Mouse (Mus musculus) gastrocnemius, postnatal 25 days (tissue): ENCODE measurements around the gene Magi2. TPM values are rescaled to one million over a fixed set of nuclear protein-coding genes. Genes with fewer than 3 reads are reported as not detected.

Source experiments
- DNase-seq: peaks from one replicate; pipeline ENCODE4 v3.0.0; 2022
- total RNA-seq, 2 experiments: library from RNA; stranded (reverse); gene quantifications; 1 replicate in 1 of 2; 2 replicates in 1 of 2; pipeline ENCODE4 v1.2.3; 2021

Gene Magi2
- total RNA-seq, 2 experiments from 2014 or later: 1.6 to 2.0 TPM

- no peak for DNase-seq
These were observed 848.0 kb downstream of the Magi2 start for GRCm38 (mm10) chr5:20074867-20075266.

DNA sequence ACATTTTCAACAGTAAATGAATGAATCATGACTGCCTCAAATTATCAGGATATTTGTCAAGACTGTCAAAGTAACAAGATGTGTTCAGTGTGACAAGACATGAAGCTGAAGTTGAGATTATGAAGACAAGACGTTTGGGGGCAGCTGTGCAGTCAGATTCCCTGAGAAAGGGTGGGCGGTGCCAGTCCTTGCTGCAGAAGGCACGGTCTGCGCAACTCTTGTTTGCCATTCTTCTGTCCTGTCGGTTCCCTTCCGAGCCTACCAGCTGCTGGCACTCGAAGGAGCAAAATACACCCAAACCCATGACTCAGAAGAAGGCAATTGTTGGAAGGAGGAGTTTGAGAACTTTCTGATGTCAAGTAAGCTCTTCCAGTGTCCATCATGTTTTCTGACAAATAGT, 852.1 kb downstream of the Magi2 start:
- no peak for DNase-seq

- DNase-seq: no peak
These were observed 853.9 kb downstream of the Magi2 start for GRCm38 (mm10) chr5:20080605-20081309.

DNA sequence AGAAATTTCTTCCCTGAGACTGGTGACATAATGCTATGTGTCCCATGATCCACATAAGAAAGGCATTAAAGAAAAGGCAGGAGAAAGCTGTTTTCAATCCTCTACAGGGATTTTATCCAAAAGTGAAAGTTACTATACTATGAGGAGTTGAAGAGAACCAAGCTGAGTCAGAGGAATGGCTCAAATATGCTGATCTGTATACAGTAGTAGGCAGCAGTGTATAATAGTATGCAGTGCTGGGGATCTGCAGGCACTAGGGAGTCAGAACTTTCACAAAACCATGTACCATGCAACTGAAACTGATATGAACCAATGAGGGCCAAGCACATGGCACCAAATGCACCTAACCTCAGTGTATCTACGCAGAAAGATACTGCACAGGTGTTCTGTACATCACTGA, 855.5 kb downstream of the Magi2 start:
- DNase-seq: no peak

- no peak for DNase-seq
These were observed 860.2 kb downstream of the Magi2 start for GRCm38 (mm10) chr5:20087083-20087482.

- DNase-seq: no peak
These were observed 877.0 kb downstream of the Magi2 start for GRCm38 (mm10) chr5:20103869-20104268.

DNA sequence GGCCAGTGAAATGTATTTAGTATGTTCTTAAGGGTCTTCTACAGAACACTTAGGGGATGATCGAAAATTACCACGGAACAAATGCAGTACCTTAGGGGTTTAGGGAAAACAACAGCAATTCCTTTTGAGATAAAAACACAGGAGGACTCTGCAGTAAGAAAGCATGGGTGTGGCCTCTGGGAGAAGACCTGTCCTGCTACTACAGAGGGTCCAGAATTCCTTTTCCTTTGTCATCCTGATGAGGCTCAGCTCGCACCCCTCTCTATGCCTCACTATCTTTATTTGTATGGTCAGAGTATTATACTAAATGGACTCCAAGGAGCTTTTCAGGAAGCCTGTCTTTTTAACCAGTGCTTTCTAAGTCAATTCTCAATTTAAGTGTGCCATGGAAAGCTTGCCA, 877.7 kb downstream of the Magi2 start:
- no peak for DNase-seq

DNA sequence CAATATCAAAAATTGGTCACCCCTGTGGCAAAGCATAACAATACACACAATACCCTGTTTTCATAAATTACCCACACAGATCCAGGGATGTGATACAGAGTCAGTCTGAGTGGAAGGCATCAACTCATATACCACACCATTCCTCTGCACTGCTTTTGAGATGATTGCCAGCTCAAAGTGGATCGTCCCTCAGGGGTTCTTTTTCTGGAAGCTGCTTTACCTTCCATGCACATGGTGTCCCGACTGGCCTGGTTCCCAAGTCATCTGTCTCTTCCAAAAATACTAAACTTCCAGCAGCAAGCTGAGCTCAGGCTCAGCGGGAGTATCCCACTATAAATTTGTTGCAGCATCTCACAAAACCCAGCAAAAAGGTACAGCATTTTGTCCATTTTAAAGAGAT, 882.7 kb downstream of the Magi2 start:
- DNase-seq: no peak

- no peak for DNase-seq
These were observed 890.3 kb downstream of the Magi2 start for GRCm38 (mm10) chr5:20117156-20117555.

- DNase-seq: no peak
These were observed 913.4 kb downstream of the Magi2 start for GRCm38 (mm10) chr5:20140235-20140634.

DNA sequence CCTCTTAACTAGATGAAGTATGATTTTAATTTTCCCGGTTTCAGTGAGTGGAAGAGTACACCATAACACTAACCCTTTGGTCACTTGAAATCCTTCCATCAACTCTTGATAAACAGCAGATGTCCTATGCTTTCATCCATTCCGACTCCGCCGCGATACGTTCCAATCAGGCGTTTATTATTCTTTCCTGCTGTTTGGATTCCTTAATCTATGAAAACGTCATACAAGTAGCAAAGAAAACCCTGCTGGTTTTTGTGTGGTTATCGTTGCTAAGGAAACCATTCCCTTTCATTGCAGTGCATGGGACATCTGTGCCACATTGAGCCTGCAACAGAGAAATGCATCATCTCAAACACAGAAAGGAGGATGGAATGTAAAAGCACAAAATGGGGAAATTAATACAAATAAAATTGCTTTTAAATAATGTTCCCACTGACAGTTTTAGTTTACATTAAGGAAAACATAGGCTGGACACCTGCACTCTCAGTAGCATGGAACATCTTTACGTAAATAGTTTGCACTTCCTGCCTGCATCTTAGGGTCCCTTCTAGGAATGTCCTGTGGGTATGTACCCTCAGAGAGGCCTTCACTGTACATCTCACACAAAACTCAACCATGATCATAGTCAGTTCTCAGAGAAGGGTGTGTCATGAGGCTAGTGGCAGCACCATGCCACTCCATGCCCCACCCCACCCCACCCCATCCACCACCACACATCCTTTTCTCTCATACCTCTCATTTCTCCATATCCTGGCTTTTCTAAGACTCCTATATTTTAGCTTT, 914.0 kb downstream of the Magi2 start:
- DNase-seq: no peak

DNA sequence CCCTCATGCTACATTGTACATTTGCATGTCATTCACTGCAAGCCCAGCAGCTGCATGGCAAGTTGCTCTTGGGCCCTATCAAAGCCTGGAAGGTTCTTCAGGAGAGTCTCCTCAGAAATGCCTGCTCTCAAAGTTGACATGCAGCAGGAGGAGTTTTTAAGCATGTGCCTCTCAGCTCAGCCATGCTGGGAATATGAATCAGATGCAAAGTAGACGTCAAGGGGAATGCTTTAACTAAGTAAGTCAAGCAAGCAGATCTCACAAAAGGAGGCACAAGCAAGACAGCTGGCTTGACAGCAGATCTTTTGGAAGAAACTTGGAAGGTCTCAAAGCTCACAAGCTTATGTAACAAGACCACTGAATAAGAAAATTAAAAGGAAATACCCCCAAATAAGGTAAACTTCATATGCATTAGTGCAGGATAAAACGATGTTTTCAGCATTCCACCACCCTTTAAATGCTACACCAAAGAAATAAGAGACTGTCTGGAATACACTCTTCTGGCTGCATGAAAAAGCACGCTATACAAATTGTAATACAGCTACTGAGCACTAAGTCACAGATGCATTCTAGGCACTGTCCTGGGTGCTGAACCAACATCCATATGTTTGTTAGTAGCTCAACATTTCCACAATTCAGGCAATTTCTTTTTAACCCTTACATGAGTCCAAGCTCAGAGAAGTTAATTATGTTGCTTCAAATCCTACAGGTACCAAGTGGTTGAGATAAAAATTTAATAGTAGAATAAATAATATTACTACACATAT, 926.7 kb downstream of the Magi2 start:
- no peak for DNase-seq

DNA sequence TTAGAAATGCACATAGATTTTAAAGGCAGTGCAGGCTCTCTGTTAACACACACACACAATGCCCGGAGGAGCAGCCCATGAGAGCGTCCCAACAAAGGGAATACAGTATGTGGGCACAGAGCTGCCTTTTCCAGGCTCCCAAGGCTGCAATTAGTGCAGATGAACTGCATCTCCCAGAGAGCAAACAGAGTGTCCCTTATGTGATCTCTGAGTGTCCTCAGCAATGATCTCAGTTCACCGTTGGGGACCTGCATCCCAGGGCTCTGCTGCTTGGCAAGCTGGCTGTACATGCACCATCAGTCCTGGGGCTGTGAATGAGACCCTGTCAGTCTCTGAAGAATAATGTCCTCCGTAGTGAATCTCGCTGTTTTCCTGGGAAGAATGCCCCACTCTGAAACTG, 969.9 kb downstream of the Magi2 start:
- DNase-seq: no peak

GRCm38 (mm10) chr5:20197395-20197794, 970.6 kb downstream of the Magi2 start:
- DNase-seq: no peak

DNA sequence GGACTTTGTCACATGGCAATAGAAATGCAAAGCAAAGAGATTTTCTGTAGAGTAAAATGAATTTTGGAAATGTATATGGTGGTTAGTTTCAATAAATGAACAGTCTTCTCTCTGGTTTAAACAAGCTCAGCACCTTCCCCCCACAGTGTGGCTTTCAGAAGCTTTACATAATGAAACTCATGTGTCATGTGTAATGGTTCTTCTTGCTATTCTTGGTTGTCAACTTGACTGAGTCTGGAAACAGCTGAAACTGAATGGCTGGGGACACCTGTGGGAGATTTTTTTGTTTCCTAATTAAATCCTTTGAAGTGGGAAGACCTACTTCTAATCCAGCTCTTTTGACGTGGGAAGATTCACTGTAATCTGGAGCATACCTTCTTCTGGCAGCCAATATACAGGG, 974.5 kb downstream of the Magi2 start:
- DNase-seq: no peak

GRCm38 (mm10) chr5:20208110-20208509, 981.3 kb downstream of the Magi2 start:
- no peak for DNase-seq

DNA sequence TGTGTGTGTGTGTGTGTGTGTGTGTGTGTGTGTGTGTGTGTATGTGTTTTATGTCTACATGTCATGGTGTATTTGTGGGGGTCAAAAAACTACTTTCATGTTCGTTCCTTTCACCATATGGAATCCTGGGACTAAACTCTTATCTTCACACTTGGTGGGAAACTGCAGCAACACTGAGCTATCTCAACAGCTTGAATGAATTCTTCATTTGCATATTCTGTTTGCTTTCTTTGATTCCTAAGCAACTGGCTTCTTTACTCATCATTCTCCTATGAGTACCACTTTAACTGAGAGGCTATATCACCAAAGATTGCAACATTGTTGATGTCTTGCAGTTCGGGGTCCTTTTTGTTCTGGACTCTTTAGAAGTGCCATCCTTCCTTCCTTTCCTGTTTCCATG, 986.5 kb downstream of the Magi2 start:
- DNase-seq: no peak

DNA sequence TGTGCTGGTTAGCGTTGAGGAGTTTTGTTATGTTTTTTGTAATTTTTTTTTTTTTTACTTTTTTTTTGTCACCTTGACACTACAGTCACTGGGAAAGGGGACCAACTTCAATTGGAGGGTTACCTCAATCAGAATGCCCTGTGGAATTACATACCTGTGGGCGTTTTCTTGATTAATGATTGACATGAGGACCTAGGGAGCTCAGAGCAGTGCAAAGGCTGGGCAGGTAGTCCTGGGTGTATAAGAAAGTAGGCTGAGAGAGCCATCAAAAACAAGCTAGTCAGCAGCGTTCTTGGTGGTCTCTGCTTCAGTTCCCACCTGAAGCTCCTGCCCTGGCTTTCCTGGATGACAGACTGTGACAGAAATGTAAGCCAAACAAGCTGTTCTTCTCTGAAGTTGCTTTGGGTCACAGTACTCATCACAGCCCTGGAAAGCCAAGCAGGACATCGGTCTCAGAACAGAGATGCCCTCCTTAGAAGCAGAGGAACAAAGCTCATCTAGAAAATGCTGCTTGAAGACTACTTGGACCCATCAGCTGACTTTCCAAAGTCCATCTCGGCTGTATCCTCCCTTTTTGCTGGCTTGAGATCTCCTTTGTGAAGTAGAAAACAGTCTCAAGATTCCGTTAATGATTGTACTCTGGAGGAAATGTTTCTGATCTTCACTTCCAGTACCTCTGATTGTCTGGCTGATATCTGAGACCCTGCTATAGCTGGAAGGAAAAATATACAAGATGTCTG, 999.8 kb downstream of the Magi2 start:
- DNase-seq: no peak

- DNase-seq: no peak
These were observed 1001.3 kb downstream of the Magi2 start for GRCm38 (mm10) chr5:20227912-20228762.

DNA sequence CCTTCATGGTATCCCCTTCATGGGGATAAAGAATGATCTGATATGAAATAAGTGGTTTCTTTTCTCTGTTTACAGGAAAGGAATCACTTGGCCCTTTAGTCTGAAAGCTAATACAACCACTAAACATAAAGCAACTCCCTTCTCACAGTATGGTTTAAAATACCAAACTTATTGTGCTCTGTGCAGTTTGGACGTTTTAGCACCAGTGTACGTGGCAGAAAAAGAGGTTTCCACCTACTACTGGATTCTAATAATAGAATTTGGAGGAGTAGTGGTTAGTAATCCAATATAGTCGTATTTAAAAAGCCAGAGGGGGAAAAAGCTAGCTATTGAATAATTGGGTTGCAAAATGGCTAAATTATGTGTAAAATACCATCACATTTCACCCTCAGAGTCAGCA, 1005.1 kb downstream of the Magi2 start:
- DNase-seq: no peak

GRCm38 (mm10) chr5:20241523-20241922, 1014.7 kb downstream of the Magi2 start:
- no peak for DNase-seq
